Mouse (Mus musculus): ENCODE measurements at regions not wholly inside any gene's neighbourhood (a gene's known extent, or its start where the extent isn't known, plus 50 kb on each side); places are given as distances from the start of the nearest gene placed in this dataset.

GRCm38 (mm10) chr14:76819690-76820089 lies 216.9 kb upstream of the Ccdc122 start:
- DNase-seq, result peak; percentile 98

DNA sequence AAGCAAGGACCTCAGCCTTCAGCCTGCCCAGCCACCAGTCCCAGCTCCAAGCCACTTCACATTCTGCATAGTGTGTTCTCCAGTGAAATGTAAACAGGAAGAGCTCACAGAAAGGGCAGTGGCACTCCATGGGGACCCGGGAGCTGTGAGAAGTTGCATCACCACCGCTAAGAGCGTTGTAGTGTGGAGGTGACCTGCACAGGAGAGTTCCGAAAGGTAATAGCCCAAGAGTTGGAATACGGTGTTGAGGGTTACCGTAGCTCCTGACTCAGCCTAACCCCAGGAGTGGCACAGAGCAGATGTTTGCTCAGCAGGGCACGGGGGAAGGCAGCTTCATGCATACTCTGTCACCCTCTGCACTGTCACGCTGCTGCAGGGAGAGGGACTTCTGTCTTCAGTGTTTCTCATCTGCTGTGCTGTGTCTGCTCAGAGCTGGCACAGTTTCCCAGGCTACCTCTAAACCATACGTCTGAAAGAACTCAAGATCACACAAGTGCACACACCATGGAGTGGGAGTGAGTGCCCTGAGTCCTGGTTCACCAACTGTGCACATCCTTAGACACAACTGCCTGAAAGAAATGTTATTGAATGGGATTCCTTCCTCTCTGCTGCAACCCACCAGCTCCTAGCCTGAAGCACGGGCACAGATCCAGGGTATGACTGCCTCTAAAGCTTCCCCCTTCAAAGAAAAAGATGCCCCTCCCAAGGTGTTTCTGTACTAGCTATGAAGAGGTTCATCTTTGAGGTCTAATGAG lies 218.1 kb upstream of the Ccdc122 start:
- DNase-seq, result peak; percentile 39

- DNase-seq, result peak; percentile 89
Observed at GRCm38 (mm10) chr14:76817189-76817772, 219.3 kb upstream of the Ccdc122 start.

DNA sequence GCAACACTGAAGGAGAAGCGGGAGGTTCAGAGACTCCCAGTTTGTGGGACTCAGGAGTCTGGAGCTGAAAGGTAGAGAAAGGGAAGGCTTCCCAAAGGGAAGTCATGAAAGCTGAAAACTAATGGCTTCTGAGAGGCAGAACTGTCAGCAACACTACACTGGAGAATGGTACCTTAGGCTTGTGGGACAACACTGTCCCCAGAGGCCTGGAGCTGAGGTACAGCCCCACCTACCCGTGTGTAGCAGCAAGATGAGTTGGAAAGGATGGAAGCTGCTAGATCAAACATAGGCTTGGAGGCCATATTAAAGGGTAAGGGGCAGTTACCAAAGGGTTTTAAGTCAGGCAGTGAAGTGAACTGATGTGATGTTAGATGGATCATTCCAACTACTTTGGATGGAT lies 219.9 kb upstream of the Ccdc122 start:
- no peak for DNase-seq

GRCm38 (mm10) chr14:76812155-76812875 lies 224.3 kb upstream of the Ccdc122 start:
- DNase-seq, result no peak

DNA sequence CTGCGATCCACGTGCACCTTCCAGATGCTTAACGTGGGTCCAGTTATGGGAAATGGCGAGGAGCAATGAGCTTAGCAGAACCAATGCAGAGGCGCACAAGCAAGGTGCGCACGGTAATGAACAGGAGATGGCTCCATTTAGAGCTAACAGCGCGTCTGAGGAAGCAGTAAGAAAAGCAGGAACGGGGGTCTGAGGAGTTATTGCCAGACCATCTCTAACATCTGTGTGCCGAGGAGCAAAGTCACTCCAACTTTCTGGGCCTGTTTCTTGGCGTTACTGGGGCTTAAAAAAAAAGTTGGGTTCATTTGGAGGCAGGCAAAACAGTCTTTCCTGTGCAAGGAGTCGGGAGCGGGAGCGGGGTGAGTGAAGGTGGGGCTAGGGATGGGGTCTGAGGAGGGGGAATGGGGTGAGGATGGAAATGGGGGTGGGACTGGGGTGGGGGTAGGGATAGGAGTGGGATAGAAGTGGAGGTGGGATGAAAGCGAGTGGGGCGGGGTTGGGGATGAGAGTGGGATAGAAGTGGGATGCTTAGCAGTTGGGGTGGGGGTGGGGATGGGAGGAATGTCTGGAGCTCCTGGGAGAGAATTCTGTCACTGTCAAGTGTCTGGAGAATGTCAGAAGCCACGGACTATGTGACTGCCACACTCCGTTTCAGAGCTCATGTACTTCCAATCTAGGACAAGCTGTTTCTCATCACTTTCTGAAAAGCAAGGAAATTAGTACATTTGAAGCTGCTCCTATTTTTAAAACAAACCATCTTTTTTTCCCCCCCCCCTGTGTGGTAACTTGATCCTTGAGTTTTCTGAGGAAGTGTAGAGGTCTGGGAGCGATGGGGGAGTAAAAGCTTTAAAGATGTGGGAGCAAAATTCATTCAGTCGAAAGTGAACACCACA lies 225.6 kb upstream of the Ccdc122 start:
- DNase-seq, result no peak

DNA sequence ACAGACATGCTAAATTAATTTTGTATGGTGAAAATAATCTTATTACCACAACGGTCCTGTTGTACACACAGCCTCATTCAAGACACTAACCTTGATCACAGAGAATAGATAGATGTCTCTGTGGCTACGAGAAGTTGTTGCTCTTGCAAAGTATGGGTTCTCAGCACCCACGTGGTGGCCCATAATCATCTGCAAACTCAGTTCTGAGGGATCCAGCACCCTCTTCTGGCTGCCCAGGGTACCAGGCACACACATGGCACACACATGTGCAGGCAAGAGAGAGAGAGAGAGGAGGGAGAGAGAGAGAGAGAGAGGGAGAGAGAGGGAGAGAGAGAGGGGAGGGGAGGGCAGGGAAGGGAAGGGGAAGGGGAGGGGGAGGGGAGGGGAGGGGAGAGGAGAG lies 226.5 kb upstream of the Ccdc122 start:
- DNase-seq, result no peak

DNA sequence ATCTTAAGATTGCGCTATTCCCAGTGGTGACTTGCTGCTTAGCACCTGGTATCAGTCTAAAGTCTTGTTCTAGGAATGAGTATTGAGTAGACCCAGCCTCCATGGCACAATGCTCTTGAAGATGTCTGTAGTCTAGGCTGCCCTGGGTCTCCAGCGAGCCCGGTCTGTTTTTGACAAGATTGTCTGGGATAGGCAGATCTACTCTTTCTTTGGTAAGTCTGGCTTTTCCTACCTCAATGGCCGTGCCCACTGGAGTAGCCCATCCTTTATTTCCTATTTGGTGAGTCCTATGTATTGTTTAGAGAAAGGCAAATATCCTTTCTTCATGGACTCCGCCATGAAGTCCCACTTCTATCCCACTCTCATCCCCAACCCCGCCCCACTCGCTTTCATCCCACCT lies 227.2 kb upstream of the Ccdc122 start:
- no peak for DNase-seq

GRCm38 (mm10) chr14:76805151-76805785 lies 231.3 kb upstream of the Ccdc122 start:
- DNase-seq, result peak; percentile 88

GRCm38 (mm10) chr14:76804447-76805150 lies 232.0 kb upstream of the Ccdc122 start:
- DNase-seq, result peak; percentile 65

DNA sequence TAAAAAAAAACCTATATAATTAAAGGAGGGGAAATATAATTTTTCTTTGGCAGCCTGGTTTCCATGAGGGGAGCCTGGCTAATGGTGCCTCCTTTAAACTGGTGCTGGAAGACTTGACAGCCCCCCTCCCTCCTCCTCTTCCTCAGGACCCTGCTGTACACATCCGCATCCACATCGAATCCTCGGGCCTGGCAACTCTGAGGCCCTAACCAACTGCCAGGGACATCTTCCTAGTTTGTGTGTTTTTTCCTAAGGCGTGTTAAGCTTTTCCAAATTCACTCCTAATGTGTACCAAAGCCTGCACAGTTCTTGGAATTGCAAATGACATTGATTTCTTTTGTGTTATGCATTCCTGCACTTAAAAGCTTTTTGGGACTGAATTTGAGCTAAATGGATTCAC lies 236.4 kb upstream of the Ccdc122 start:
- DNase-seq, result no peak

GRCm38 (mm10) chr14:76799741-76800140 lies 236.8 kb upstream of the Ccdc122 start:
- DNase-seq, result no peak

- no peak for DNase-seq
Observed at GRCm38 (mm10) chr14:76798925-76799428, 237.6 kb upstream of the Ccdc122 start.

- DNase-seq, result no peak
Observed at GRCm38 (mm10) chr14:76798488-76798887, 238.1 kb upstream of the Ccdc122 start.

DNA sequence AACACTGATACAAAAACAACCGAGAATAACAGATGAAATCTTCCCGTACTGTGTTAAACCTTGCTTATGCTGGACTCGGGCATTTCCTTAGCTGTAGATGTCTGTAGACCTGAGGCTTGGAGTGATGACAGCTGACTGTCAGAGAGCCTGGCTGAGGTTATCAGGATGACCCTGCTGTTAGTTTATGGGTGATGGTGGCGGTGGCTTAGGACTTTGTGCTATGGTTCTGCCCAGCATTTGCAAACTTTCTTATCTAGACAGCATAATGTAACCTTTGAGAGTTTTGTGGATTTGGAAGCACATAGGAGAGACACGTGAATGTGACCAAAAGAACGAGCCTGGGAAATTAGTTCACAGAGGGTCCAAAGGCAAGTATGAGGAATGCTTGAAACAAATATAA lies 239.1 kb upstream of the Ccdc122 start:
- no peak for DNase-seq

GRCm38 (mm10) chr14:76791811-76792571 lies 235.3 kb upstream of the Serp2 start:
- no peak for DNase-seq

GRCm38 (mm10) chr14:76789376-76789775 lies 232.7 kb upstream of the Serp2 start:
- DNase-seq, result no peak

- peak; percentile 72 for DNase-seq
Observed at GRCm38 (mm10) chr14:76787601-76788000, 230.9 kb upstream of the Serp2 start.

GRCm38 (mm10) chr14:76786214-76786613 lies 229.5 kb upstream of the Serp2 start:
- no peak for DNase-seq

DNA sequence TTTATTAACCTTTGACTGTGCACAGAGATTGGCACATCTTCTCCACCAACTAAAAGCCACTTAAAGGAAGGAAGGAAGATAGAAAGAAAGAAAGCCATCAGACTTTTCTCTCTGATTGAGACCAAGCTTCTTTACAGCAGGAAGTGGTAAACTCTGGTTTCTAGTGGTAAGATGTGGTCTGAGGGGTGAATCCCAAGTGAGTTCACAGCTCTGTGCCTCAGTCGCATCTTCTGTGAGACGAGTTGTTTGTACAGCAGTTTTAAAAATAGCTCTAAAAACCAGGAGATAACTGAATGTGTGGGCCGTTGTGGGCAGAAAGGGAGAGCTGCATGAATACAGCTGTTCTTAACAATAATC lies 224.8 kb upstream of the Serp2 start:
- no peak for DNase-seq
